Mouse (Mus musculus) liver, embryonic 11.5 days (tissue): ENCODE measurements around the gene Olfr1228. TPM values are rescaled to one million over a fixed set of nuclear protein-coding genes. Genes with fewer than 3 reads are reported as not detected.

Source experiments
- ATAC-seq: fragments of 200-750 bp; cut with Nextera tagmentation; replicated peaks from 2 replicates; pipeline ENCODE4 v1.8.0; 2017; ENCODE audit warnings: moderate number of reproducible peaks, mild to moderate bottlenecking, moderate TSS enrichment, moderate library complexity; ENCODE audit not compliant: low FRiP score
- DNase-seq: peaks from one replicate; pipeline ENCODE4 v3.0.0-alpha.2; 2017; ENCODE audit warnings: low spot score
- H3K27ac ChIP-seq: fragments of 300-500 bp; sonication (generic); 2 replicates; pipeline ENCODE4 v1.5.1; 2014; ENCODE audit warnings: mild to moderate bottlenecking, low read depth, low read length, control low read depth
- H3K27me3 ChIP-seq: fragments of 300-500 bp; sonication (generic); replicated peaks from 2 replicates; pipeline ENCODE4 v1.6.1; 2014; ENCODE audit warnings: low read length, mixed read lengths; ENCODE audit not compliant: control insufficient read depth, insufficient read depth
- H3K36me3 ChIP-seq: fragments of 300-500 bp; sonication (generic); 2 replicates; pipeline ENCODE4 v1.6.1; 2014; ENCODE audit warnings: mild to moderate bottlenecking, low read length, moderate library complexity, mixed read lengths; ENCODE audit not compliant: control insufficient read depth, insufficient read depth
- H3K4me1 ChIP-seq: fragments of 300-500 bp; sonication (generic); replicated peaks from 2 replicates; pipeline ENCODE4 v1.6.1; 2014; ENCODE audit warnings: low read length, mixed read lengths; ENCODE audit not compliant: control insufficient read depth, insufficient read depth
- H3K4me2 ChIP-seq: fragments of 300-500 bp; sonication (generic); 2 replicates; pipeline ENCODE4 v1.6.1; 2014; ENCODE audit warnings: mild to moderate bottlenecking, control low read depth, moderate library complexity
- H3K4me3 ChIP-seq: fragments of 300-500 bp; sonication (generic); 2 replicates; pipeline ENCODE4 v1.5.1; 2014; ENCODE audit warnings: low read depth, low read length, control low read depth
- H3K9ac ChIP-seq: fragments of 300-500 bp; sonication (generic); 2 replicates; pipeline ENCODE4 v1.6.1; 2014; ENCODE audit warnings: low read depth, low read length, control low read depth
- H3K9me3 ChIP-seq: fragments of 300-500 bp; sonication (generic); 2 replicates; pipeline ENCODE4 v1.6.1; 2016; ENCODE audit warnings: low read length, inconsistent platforms, mixed read lengths; ENCODE audit not compliant: control insufficient read depth
- WGBS: fragments of 180-500 bp; shearing (Covaris S2); extraction: QIAGEN DNeasy Blood & Tissue Kit; methylation state at CpG from one replicate; pipeline ENCODE4 v1.1.7; 2014; 5-methylcytosine and 5-hydroxymethylcytosine counted together
- polyA plus RNA-seq: library from polyadenylated mRNA; unstranded; fragments of >200 nt; fragmentation: Nextera tagmentation; extraction: Ambion mirVana; gene quantifications from 2 replicates; pipeline ENCODE4 v1.2.1, GENCODE M21; 2014

The Olfr1228 gene
- not detected in 2 replicates for polyA plus RNA-seq

DNA sequence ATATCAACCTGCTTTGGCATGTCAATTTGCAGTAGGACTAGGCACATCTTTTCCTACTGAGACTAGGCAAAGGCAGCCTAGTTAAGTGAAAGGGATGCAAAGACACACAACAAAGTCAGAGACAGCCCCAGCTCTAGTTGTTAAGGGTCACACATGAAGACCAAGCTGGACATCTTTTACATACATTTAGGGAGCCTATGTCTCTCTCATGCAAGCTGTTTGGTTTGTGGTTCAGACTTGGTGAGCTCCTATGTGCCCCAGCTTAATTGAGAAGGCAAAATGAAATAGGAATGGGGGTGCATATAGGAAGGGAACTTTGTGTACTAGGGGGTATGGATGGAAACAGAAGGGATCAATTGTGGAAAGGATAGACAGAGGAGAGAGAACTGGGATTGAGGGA lies at the start of gene Olfr1228:
Olfr1228 (minus strand) TSS at position 101 of the 400 bp plus-strand sequence.
- no peaks in the 10 kb centered on the region for H3K27me3 ChIP-seq

GRCm38 (mm10) chr2:89297168-89297567 lies 43.3 kb upstream of the Olfr1228 start, which contains the start of gene Olfr1230:
Olfr1230 (minus strand) TSS chr2:89297268.
- ATAC-seq (no peak), DNase-seq (no peak)
- no peaks in the 10 kb centered on the region for H3K9me3 ChIP-seq
- no peak within 1 kb of the TSS for H3K4me2 ChIP-seq
- no peak within 1 kb of the TSS for H3K9ac ChIP-seq
- H3K4me3 ChIP-seq: no peak within 1 kb of the TSS
- no peak within 1 kb of the TSS for H3K27ac ChIP-seq
- no peaks in the 10 kb centered on the region for H3K36me3 ChIP-seq
- no peaks in the 10 kb centered on the region for H3K27me3 ChIP-seq
- H3K4me1 ChIP-seq: no peaks in the 10 kb centered on the region
- WGBS: 77% methylated on average over 1 of the region's 1 CpGs

More for the DNA sequence above, at the start of gene Olfr1228:
- H3K36me3 ChIP-seq: no peaks in the 10 kb centered on the region
- no peaks in the 10 kb centered on the region for H3K4me1 ChIP-seq
- H3K9me3 ChIP-seq: no peaks in the 10 kb centered on the region
- no peak within 1 kb of the TSS for H3K4me2 ChIP-seq
- ATAC-seq: no peak
- no peak within 1 kb of the TSS for H3K27ac ChIP-seq
- no peak within 1 kb of the TSS for H3K4me3 ChIP-seq
- no peak for DNase-seq
- no peak within 1 kb of the TSS for H3K9ac ChIP-seq

- no peaks in the 10 kb centered on the region for H3K27me3 ChIP-seq
- 76% methylated on average over 2 of the region's 2 CpGs for WGBS
- H3K4me2 ChIP-seq: no peak within 1 kb of the TSS
- H3K36me3 ChIP-seq: no peaks in the 10 kb centered on the region
- no peak within 1 kb of the TSS for H3K4me3 ChIP-seq
- ATAC-seq (no peak), DNase-seq (no peak)
- no peaks in the 10 kb centered on the region for H3K4me1 ChIP-seq
- H3K9ac ChIP-seq: no peak within 1 kb of the TSS
- no peak within 1 kb of the TSS for H3K27ac ChIP-seq
- no peaks in the 10 kb centered on the region for H3K9me3 ChIP-seq
Measured at GRCm38 (mm10) chr2:89287914-89288313, 34.1 kb upstream of the Olfr1228 start, which contains the start of gene Olfr1229. Olfr1229 (minus strand) TSS chr2:89288014.

DNA sequence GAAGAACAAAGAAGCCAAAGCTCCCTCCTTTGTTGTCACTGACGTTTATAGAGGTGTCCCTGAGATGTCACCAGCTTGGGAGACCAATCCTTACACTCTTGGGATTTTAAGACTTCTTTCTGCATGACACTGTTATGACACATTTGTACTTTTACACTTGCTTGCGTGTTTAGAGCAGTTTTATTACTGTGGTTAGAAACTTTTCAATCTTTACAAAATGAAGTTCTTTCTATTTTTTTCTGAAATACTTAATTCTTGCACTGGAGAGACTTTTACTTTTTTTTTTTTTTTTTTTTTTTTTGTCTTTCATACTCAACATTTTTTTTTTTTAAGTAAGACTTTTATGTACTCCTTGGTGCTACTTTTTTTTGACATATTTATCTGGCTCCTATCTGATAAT lies 53.9 kb downstream of the Olfr1228 start, which contains the start of gene Olfr1226:
Olfr1226 (minus strand) TSS at position 101 of the 400 bp plus-strand sequence.
- no peak within 1 kb of the TSS for H3K27ac ChIP-seq
- H3K4me3 ChIP-seq: no peak within 1 kb of the TSS
- no peak within 1 kb of the TSS for H3K4me2 ChIP-seq
- H3K36me3 ChIP-seq: no peaks in the 10 kb centered on the region
- ATAC-seq (no peak), DNase-seq (no peak)
- no peak within 1 kb of the TSS for H3K9ac ChIP-seq
- no peaks in the 10 kb centered on the region for H3K27me3 ChIP-seq
- no peaks in the 10 kb centered on the region for H3K4me1 ChIP-seq
- 67% methylated on average over 2 of the region's 2 CpGs for WGBS
- no peaks in the 10 kb centered on the region for H3K9me3 ChIP-seq

Other genes with a start within 250 kb of the Olfr1228 start
- not detected in 2 replicates for gene Olfr1215, start 247.1 kb downstream of the Olfr1228 start, polyA plus RNA-seq
- gene Olfr1216, start 235.7 kb downstream of the Olfr1228 start, polyA plus RNA-seq: not detected in 2 replicates
- not detected in 2 replicates for gene Olfr1217, start 222.0 kb downstream of the Olfr1228 start, polyA plus RNA-seq
- gene Olfr1218, start 192.9 kb downstream of the Olfr1228 start, polyA plus RNA-seq: not detected in 2 replicates
- gene Olfr1219, start 170.5 kb downstream of the Olfr1228 start, polyA plus RNA-seq: not detected in 2 replicates
- gene Olfr1220, start 147.2 kb downstream of the Olfr1228 start, polyA plus RNA-seq: not detected in 2 replicates
- gene Olfr1221, start 136.8 kb downstream of the Olfr1228 start, polyA plus RNA-seq: not detected in 2 replicates
- not detected in 2 replicates for gene Olfr1222, start 121.0 kb downstream of the Olfr1228 start, polyA plus RNA-seq
- gene Olfr1223, start 102.5 kb downstream of the Olfr1228 start, polyA plus RNA-seq: not detected in 2 replicates
- gene Olfr1224-ps1, start 90.0 kb downstream of the Olfr1228 start, polyA plus RNA-seq: not detected in 2 replicates
- gene Olfr1225, start 79.4 kb downstream of the Olfr1228 start, polyA plus RNA-seq: not detected in 2 replicates
- not detected in 2 replicates for gene Olfr1226, start 54.0 kb downstream of the Olfr1228 start, polyA plus RNA-seq
- gene Olfr1229, start 34.0 kb upstream of the Olfr1228 start, polyA plus RNA-seq: not detected in 2 replicates
- gene Olfr1230, start 43.2 kb upstream of the Olfr1228 start, polyA plus RNA-seq: not detected in 2 replicates
- gene Olfr1231, start 53.0 kb upstream of the Olfr1228 start, polyA plus RNA-seq: not detected in 2 replicates
- gene Olfr1232, start 75.6 kb upstream of the Olfr1228 start, polyA plus RNA-seq: not detected in 2 replicates
- gene Olfr1233, start 88.3 kb upstream of the Olfr1228 start, polyA plus RNA-seq: not detected in 2 replicates
- gene Olfr1234, start 110.8 kb upstream of the Olfr1228 start, polyA plus RNA-seq: not detected in 2 replicates
- gene Olfr1238, start 155.6 kb upstream of the Olfr1228 start, polyA plus RNA-seq: not detected in 2 replicates
- not detected in 2 replicates for gene Olfr1239, start 166.3 kb upstream of the Olfr1228 start, polyA plus RNA-seq
- not detected in 2 replicates for gene Olfr1240, start 188.9 kb upstream of the Olfr1228 start, polyA plus RNA-seq
- not detected in 2 replicates for gene Olfr1241, start 233.1 kb upstream of the Olfr1228 start, polyA plus RNA-seq
- gene Olfr1242, start 244.3 kb upstream of the Olfr1228 start, polyA plus RNA-seq: not detected in 2 replicates